Mouse (Mus musculus) CH12.LX (cell line): ENCODE data around the gene Slfn8.

Source experiments
- CHD2 ChIP-seq: IDR thresholded peaks from 2 replicates; pipeline ENCODE4 v1.6.1; 2011; ENCODE audit warnings: low read length, improper control_type of control experiment
- CTCF ChIP-seq, 2 experiments: IDR thresholded peaks in 1 of 2; conservative IDR thresholded peaks in 1 of 2; 2 replicates each; pipeline ENCODE4 v1.5.1; 2011 to 2012; ENCODE audit warnings: low read depth in 2 of 2, low read length in 2 of 2, improper control_type of control experiment in 1 of 2, inconsistent platforms in 1 of 2, mild to moderate bottlenecking in 1 of 2, moderate library complexity in 1 of 2
- ETS1 ChIP-seq: conservative IDR thresholded peaks from 2 replicates; pipeline ENCODE4 v1.6.1; 2012; ENCODE audit warnings: low read depth, mild to moderate bottlenecking, inconsistent platforms, low read length, improper control_type of control experiment, moderate library complexity
- MAFK ChIP-seq: IDR thresholded peaks from 2 replicates; pipeline ENCODE4 v1.6.1; 2011; ENCODE audit warnings: low read length, improper control_type of control experiment; ENCODE audit not compliant: insufficient replicate concordance
- MAX ChIP-seq: IDR thresholded peaks from 2 replicates; pipeline ENCODE4 v1.6.1; 2011; ENCODE audit warnings: low read length, improper control_type of control experiment
- POLR2A ChIP-seq: IDR thresholded peaks from 2 replicates; pipeline ENCODE4 v1.6.1; 2011; ENCODE audit warnings: low read depth, mild to moderate bottlenecking, improper control_type of control experiment, low read length
- USF2 ChIP-seq: conservative IDR thresholded peaks from 2 replicates; pipeline ENCODE4 v1.6.1; 2011; ENCODE audit warnings: low read depth, low read length, improper control_type of control experiment

DNA sequence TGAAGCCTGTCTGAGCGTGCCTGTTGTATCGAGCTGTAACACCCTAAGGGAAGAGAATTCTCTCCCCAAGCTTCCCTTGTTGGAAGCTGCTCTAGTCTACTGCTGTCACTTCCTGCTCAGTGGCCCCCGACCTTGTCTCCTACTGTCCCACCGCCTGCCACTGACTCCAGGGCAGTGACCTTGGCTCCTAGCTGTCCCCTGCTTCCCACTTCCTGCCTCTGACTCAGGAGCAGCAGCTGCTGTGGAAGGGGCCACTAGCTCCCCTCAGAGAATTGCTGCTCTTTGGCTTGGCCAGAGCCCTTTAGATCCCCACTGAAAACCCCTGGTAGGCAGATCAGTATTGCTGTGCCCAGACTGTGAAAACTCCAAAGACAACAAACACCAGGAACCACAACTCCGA is 46.7 kb downstream of the Slfn8 start:
- no peak for TF ChIP-seq CTCF (conservative IDR thresholded peaks at IDR 0.05 in 1 of 2, IDR thresholded peaks at IDR 0.05 in 1 of 2; ENCODE audit: low read depth in 2 of 2, low read length in 2 of 2)
- TF ChIP-seq POLR2A = no peak
- no peak for TF ChIP-seq USF2
- no peak for TF ChIP-seq MAFK
- no peak for TF ChIP-seq MAX
- no peak for TF ChIP-seq ETS1
- no peak for TF ChIP-seq CHD2
